Mouse (Mus musculus): ENCODE data around the gene Cox7a1.
"Not testable (repeated sequence)": the region's sequence is repeated elsewhere in the genome, so short reads cannot be mapped to it uniquely, and the experiment has no call there.

Cox7a1 gene

DNA sequence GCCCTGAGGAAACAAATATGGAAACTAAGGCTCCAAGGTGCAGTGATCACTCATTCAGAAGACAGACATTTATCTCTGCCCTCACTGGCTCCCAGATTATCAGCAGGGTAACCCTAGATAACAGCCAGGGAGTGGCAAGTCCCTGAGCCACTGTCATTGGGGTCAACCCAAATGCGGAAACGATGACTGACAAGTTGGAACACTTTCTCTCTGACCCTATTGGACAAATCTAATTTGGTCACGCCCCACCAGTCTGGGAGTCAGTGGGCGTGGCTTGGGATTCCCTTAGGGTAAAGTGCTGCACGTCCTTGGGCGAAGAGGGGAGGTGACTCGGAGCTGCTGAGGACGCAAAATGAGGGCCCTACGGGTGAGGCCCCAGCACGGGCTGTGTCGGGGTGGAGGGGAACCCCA, at the start of gene Cox7a1:
Cox7a1 (plus strand) TSS at position 266 of the 411 bp plus-strand sequence.
- peak; percentile 92 for DNase-seq

DNA sequence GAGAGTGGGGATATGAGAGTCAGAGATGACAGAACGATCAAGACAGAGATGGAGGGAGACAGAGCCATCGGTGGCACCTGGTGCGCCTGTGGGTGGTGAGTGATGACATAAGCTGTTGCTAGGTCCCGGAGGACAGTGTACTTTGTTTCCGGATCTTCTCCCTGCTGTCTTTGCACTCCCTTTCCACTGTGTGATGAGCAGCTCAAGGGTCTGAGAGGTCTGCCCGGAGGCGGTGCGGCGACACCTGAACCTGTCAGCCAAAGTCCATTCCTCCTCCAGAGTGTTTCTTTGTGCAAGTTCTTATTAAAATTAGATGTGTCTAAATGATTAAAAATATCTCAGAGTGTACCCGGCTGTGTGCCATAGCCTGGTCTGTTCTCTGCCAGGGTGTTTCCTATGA, 47.1 kb upstream of the Cox7a1 start:
- peak in 1 of 2 experiments; percentile 32 for DNase-seq

- no peak for DNase-seq
Measured at GRCm38 (mm10) chr7:30143170-30143554, 40.8 kb upstream of the Cox7a1 start.

DNA sequence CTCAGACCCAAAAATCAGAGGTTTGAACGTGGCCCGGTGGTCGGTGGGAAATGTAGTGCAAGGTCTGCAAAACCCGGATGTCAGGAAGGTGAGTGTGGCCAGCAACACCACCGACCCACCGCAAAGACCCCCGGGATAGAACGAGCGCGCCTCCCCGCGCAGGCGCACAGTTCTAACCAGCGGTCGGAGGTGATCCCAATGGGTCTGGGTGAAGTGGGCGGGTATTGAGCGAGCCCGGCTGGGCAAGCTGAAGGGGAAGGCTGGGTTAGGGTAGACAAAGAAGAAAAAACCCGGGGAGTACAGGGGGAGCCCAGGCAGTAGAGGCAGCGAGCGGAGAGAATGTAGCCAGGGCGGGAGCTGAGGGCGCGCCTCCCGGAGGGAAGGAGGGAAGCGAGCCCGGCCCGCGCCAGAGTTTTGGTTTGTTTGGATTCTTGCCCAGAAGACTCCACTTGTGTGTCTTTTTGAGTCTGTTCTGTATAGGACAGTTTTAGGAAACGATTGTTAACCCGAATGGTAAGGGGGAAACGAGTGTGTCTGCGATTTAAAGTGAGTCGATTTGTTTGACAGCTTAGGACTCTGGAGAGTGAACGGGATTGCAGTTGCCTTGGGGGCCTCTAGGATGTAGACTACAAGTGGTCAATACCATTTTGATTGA, 40.3 kb upstream of the Cox7a1 start:
- DNase-seq: peak in 1 of 2 experiments; percentile 28

- DNase-seq: peak; percentile 52 to 53
Measured at GRCm38 (mm10) chr7:30147011-30147410, 36.9 kb upstream of the Cox7a1 start.

DNA sequence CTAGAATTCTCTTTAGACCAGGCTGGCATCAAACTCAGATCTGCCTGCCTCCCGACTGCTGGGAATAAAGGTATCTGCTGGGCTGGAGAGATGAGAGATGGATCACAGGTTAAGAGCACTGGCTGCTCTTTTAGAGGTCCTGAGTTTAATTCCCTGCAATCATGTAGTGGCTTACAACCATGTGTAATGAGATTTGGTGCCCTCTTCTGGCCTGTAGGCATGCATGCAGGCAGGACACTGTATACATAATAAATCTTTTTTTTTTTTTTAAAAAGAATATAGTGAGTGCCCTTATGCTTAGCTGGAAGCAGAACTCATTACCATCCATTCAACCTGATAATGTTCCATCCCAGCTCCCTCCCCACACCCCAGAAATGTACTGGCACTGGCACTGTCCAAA, 29.9 kb upstream of the Cox7a1 start:
- no peak for DNase-seq

- DNase-seq: no peak
Measured at GRCm38 (mm10) chr7:30155507-30155906, 28.4 kb upstream of the Cox7a1 start.

- DNase-seq: no peak
Measured at GRCm38 (mm10) chr7:30163113-30163512, 20.8 kb upstream of the Cox7a1 start.

GRCm38 (mm10) chr7:30164745-30165144, 19.2 kb upstream of the Cox7a1 start:
- no peak for DNase-seq

DNA sequence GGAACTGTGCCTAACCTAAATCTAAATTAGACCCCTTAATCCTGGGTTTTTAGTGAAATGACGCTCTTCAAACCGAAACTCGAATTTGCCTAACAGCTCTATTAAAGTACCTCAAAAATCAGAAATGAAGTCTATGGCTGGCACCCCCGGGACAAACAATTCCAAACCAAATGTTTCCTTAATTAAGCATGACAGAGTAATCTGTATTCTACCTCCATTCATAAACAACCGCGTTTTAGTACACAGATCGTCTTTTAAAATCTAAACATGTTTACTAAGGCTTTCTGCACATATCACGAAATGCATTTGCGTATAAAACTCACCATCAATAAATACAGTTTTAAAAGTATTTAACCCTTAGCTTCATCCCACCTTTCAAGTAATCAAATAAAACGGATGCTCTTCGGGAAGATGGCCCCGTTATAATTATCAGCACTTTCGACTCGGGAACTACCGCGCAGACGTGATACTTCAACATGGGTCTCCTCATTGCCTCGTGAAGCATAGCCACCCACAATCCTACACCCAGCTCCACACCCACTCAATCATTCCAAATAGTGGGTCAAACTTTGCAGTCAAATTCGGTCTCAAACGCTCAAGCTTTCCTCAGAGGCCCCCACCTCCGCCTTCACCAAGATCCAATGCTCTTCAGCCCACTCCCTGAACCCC, 14.9 kb upstream of the Cox7a1 start:
- no peak for DNase-seq

DNA sequence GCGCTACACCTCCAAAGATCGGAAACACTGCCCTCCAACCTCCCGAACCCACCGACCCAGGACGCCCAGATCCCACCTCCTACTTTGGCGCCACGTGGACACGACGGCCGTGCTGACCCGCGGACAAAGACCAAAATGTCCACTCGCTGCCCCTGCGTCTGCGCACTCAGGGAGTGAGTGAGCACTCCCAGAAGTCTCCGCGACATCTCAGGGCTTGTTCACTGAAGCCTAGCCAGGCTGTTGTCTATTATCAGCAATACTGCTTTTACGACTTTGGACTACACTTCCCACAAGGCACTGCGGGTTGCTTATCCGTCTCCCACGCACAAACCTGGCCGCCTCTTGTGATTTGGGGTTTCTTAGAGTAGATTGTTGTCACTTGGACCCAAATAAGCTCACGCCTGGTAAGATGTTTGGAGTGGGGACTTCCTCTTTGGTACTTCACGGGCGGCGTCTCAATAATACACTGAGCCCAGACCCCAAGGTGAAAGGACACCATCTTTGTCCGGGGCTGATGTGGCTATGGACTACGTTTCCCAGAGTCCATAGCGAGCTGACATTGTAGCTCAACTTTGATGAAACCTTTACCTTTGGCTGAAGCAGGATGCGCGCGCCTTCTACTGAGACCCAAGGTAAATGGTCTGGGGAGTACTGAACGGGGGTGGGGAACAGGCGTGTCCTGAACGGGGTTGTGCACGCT, 14.2 kb upstream of the Cox7a1 start, which contains the start of gene Zfp146:
Zfp146 (minus strand) TSS at position 168 of the 700 bp plus-strand sequence.
- DNase-seq: peak; percentile 95

DNA sequence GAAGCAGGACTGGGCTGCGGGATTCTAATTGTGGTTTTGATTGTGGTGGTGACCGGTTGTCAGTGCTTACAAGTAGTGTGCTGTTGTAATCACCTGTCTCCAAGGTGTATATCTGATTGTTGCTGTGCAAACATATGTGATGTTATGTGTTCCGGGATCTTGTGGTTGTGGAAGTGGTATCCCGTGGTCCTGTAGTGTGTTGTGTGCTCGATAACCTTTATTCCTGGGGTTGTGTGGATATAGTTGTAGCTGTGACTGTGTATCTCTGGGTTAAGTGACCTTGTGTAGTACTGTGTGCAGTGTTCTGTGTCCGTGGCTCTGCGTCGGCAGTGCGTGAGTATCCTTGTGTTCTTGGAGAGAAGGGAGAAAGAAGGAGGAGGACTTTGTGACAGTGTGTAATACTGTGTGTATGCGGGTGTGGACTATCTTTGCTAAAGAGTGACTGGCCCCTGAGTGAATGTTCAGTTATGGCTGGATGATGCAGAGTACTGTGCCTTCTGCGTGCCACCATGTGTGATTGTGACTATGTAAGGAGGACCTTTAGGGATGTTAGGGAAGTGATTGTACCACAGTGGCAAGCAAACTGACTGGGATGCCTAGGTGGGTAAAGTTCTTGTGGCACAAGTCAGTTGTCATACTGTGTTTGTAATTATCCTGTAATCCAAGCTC, 13.5 kb upstream of the Cox7a1 start:
- no peak for DNase-seq

GRCm38 (mm10) chr7:30176474-30176873, 7.5 kb upstream of the Cox7a1 start:
- no peak for DNase-seq

DNA sequence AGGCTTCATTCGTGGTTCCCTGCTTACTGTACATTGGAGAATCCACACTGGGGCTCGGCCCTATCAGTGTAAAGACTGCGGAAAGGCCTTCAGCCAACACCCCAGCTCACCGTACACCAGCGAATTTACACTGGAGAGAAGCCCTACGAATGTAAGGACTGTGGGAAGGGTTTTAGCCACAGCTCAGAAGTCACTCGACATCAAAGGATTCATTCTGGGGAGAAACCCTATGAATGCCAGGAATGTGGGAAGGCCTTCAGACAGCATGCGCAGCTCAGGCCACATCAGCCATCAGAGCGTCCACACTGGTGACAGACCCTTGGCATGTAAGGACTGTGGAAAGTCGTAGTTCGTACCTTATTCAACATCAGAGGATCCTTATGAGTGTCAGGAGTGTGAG, 5.7 kb upstream of the Cox7a1 start:
- no peak for DNase-seq

DNA sequence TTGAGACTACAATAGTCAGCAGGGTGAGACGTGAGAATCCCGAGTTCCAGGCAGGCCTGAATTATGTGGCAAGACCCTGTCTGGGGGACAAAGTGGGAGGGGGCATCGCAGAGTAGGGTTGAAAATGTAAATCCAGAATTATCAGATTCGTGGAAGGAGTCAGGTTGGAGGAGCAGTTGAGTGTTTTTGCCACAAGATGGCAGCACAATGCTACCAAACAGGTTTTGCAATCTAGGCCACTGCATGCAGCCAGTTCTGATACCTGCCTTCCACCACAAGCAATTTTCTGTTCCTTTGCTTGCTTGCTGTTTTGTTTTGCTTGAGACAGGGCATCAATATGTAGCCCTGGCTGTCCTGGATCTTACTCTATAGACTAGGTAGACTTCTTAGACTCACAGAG, 2.6 kb upstream of the Cox7a1 start:
- DNase-seq: peak; percentile 58 to 77

- not testable (repeated sequence) for DNase-seq
Measured at GRCm38 (mm10) chr7:30181929-30182328, 2.0 kb upstream of the Cox7a1 start.

DNA sequence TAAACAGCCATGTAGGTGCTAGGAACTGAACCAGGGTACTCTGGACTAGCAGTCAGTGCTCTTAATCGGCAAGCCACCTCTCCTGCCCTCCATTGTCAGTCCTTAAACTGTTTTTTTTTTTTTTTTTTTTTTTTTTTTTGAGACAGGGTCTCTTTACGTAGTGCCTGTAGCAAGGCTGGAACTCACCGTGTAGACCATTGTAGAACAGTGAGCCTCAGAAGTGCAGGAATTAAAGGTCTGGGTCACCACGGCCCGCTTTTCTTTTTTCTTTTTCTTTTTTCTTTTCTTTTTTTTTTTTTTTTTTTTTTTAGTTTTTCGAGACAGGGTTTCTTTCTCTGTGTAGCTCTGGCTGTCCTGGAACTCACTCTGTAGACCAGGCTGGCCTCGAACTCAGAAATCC, 755 bp upstream of the Cox7a1 start:
- not testable (repeated sequence) for DNase-seq

GRCm38 (mm10) chr7:30184641-30185348, 851 bp downstream of the Cox7a1 start:
- DNase-seq: no peak

GRCm38 (mm10) chr7:30188344-30189115, 4.6 kb downstream of the Cox7a1 start:
- DNase-seq: no peak

DNA sequence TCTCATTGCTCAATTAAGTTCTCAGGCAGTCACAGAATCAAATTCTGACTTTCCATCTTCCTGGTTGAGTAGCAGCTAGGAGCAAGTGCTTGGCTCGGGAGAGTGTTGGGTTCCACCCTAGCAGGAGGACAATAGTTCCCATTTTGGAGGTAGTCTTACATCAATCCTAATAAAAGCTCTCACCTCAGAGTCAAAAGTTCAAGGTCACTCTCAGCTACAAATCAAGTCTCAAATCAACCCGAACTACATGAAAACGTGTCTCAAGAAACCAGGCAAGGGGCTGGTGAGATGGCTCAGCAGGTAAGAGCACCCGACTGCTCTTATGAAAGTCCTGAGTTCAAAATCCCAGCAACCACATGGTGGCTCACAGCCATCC, 5.2 kb downstream of the Cox7a1 start:
- no peak for DNase-seq

DNA sequence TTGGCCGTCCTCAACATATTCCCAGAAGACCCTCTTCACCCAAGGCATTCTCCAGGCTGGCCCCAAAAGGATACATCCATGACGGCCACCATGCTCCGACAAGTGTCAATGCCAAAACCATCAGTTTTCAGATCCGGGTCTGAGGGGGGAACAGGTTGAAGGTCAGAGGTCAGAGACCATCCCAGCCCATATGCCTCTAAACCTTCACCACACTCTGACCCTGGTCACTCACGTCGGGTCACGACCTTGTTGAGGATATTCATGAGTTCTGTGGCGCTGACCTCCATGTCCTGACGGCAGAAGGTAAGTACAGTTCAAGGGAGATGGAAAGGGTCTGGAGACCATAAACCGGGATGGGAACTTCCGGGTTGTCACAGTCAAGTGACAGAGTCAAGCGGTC, 8.1 kb downstream of the Cox7a1 start:
- DNase-seq: no peak

- DNase-seq: no peak
Measured at GRCm38 (mm10) chr7:30193013-30193412, 9.1 kb downstream of the Cox7a1 start.
